Comparison of ENCODE assay signal across 8 mouse cellular contexts in the genomic region with DNA sequence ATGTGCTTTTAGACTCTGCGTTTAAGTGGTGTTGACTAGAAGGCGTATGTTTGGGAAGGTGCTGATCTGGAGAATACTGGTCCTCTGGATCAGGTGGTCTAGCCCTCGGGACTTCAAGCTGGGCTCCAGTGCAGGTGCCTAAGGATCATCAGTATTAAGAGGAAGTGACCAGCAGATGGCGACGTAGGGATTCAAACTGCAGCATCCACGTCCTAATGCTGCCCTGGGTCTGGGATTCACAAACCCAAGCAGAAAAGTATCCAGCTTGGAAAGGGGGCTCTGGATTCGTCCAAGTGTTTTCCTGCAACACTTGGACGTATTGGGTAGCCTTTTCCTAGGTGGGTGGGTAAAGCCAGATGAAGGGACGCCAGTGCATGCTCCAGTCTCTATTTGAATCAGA.
DNase-seq lines count a peak whose midpoint lies in the region; ATAC-seq and TF ChIP-seq lines count a peak whose summit lies in the region.

No protein-coding gene starts in this region.

- no peak overlapping the region for H3K4me2 ChIP-seq in forebrain, embryonic 11.5 days (ENCODE audit: low read depth, low read length, severe bottlenecking)
- no peak overlapping the region for H3K4me2 ChIP-seq in hindbrain, embryonic 13.5 days

- H3K27ac ChIP-seq in forebrain, embryonic 11.5 days (ENCODE audit: low read depth, low read length): no peak overlapping the region
- H3K27ac ChIP-seq in hindbrain, embryonic 13.5 days: 0 out of 2 replicates have a peak overlapping the region, but pooled peaks have one; percentile 53

- no peak overlapping the region for H3K9ac ChIP-seq in forebrain, embryonic 11.5 days (ENCODE audit: low read length)
- H3K9ac ChIP-seq in hindbrain, embryonic 13.5 days: no peak overlapping the region

- POLR2A ChIA-PET in Patski (lab: Charles Lee): no interaction called here

- H3K9me3 ChIP-seq in forebrain, embryonic 11.5 days (ENCODE audit: control insufficient read depth, low read length): no peaks in the 10 kb centered on the region
- no peaks in the 10 kb centered on the region for H3K9me3 ChIP-seq in hindbrain, embryonic 13.5 days

- peak; percentile 74 for ATAC-seq in Patski
- ATAC-seq in forebrain, embryonic 11.5 days (replicated peaks; ENCODE audit: low FRiP score): 0 out of 2 replicates have a peak, but pooled peaks have one; percentile 33
- ATAC-seq in hindbrain, embryonic 13.5 days (ENCODE audit: low FRiP score): peak; percentile 77; the same call in 1 of the 2 replicates

- CTCF ChIA-PET in Patski (lab: Charles Lee): interaction anchor here (0.8 to 2.2 kb wide), 6 partner anchors 9 to 288 kb away, joined by 3 to 6 read pairs (median 4); no protein-coding TSS in a partner anchor

- no peaks in the 10 kb centered on the region for H3K27me3 ChIP-seq in Patski
- no peaks in the 10 kb centered on the region for H3K27me3 ChIP-seq in forebrain, embryonic 11.5 days (ENCODE audit: control insufficient read depth, insufficient read depth, low read length)
- 0 out of 2 replicates have a peak, but pooled peaks cover 3% of the 10 kb centered on the region for H3K27me3 ChIP-seq in hindbrain, embryonic 13.5 days

- H3K4me3 ChIP-seq in forebrain, embryonic 11.5 days (ENCODE audit: low read depth, low read length): no peak overlapping the region
- no peak overlapping the region for H3K4me3 ChIP-seq in hindbrain, embryonic 13.5 days

- in situ Hi-C loops in Patski (cut with MboI; ENCODE audit: low pct_unique_long_range_greater_than_20kb): loop anchor here (10.0 kb wide), 1 partner anchor 483 kb away; no protein-coding TSS in a partner anchor

- DNase-seq in Patski (ENCODE audit: low read depth, low spot score): peak; percentile 6
- peak; percentile 9 for DNase-seq in c-Kit-positive CD71-negative TER-119-negative erythroid progenitor cells, embryonic 14.5 days (ENCODE audit: low read depth)
- peak; percentile 78 for DNase-seq in forebrain, embryonic 11.5 days (ENCODE audit: low spot score)
- peak; percentile 43 for DNase-seq in layer of hippocampus, adult 9-10 months (ENCODE audit: low spot score)
- DNase-seq in lung, postnatal 36 days: peak; percentile 51
- DNase-seq in right cerebral cortex, postnatal 25 days: peak; percentile 27
- no peak for DNase-seq in spleen, postnatal 4 days (ENCODE audit: low spot score in 2 of 2)

- WGBS in forebrain, embryonic 11.5 days: 13% methylated on average over 9 of the region's 9 CpGs
- 15% methylated on average over 9 of the region's 9 CpGs for WGBS in hindbrain, embryonic 13.5 days

- peak; percentile 70 for TF ChIP-seq CTCF in Patski (IDR thresholded peaks at IDR 0.05)

- H3K36me3 ChIP-seq in forebrain, embryonic 11.5 days (ENCODE audit: control insufficient read depth, insufficient read depth, low read length): no peaks in the 10 kb centered on the region
- no peaks in the 10 kb centered on the region for H3K36me3 ChIP-seq in hindbrain, embryonic 13.5 days

- H3K4me1 ChIP-seq in forebrain, embryonic 11.5 days (replicated peaks; ENCODE audit: control insufficient read depth, insufficient read depth, low read length): no peaks in the 10 kb centered on the region
- peaks cover 9% of the 10 kb centered on the region; the same call in 1 of the 2 replicates for H3K4me1 ChIP-seq in hindbrain, embryonic 13.5 days (replicated peaks)

Comparison
In these comparisons a context has a peak if more than half of its experiments do, and no peak if none do; other contexts are left out.
1. DNase-seq: peak in Patski (single experiment), c-Kit-positive CD71-negative TER-119-negative erythroid progenitor cells, embryonic 14.5 days (single experiment), forebrain, embryonic 11.5 days (single experiment), layer of hippocampus, adult 9-10 months (single experiment), lung, postnatal 36 days (single experiment) and right cerebral cortex, postnatal 25 days (single experiment); none in spleen, postnatal 4 days (0 of 2).
2. Peak in every context shown above with its lines, with median percentiles within 50 percentile points of each other: ATAC-seq.